Mouse (Mus musculus) lung, postnatal 0 days (tissue): ENCODE results near the gene Lrig3. TPM values are rescaled to one million over a fixed set of nuclear protein-coding genes. Genes with fewer than 3 reads are reported as not detected.
A peak's percentile ranks its signal among the peaks of the same experiment; 100 is the strongest.

Experiments
- ATAC-seq: fragments of 200-750 bp; cut with Nextera tagmentation; 2 replicates; pipeline ENCODE4 v1.8.0; 2017; ENCODE audit warnings: moderate library complexity
- DNase-seq: peaks from one replicate; pipeline ENCODE4 v3.0.0-alpha.2; 2016; ENCODE audit warnings: low spot score
- H3K27ac ChIP-seq: fragments of 300-500 bp; sonication (generic); 2 replicates; pipeline ENCODE4 v1.5.1; 2014; ENCODE audit warnings: antibody characterized with exemption, mild to moderate bottlenecking, low read length, mixed read lengths
- H3K27me3 ChIP-seq: fragments of 300-500 bp; sonication (generic); replicated peaks from 2 replicates; pipeline ENCODE4 v1.6.1; 2014; ENCODE audit warnings: low read length, mixed read lengths; ENCODE audit not compliant: insufficient read depth
- H3K36me3 ChIP-seq: fragments of 300-500 bp; sonication (generic); 2 replicates; pipeline ENCODE4 v1.6.1; 2014; ENCODE audit warnings: low read length, mixed read lengths; ENCODE audit not compliant: insufficient read depth
- H3K4me1 ChIP-seq: fragments of 300-500 bp; sonication (generic); 2 replicates; pipeline ENCODE4 v1.6.1; 2014; ENCODE audit warnings: antibody characterized with exemption, low read depth, low read length, mixed read lengths; ENCODE audit not compliant: insufficient read depth
- H3K4me2 ChIP-seq: fragments of 300-500 bp; sonication (generic); replicated peaks from 2 replicates; pipeline ENCODE4 v1.6.1; 2014; ENCODE audit warnings: low read depth, mild to moderate bottlenecking, low read length, moderate library complexity, mixed read lengths
- H3K4me3 ChIP-seq: fragments of 300-500 bp; sonication (generic); 2 replicates; pipeline ENCODE4 v1.5.1; 2014; ENCODE audit warnings: low read depth, low read length
- H3K9ac ChIP-seq: fragments of 300-500 bp; sonication (generic); replicated peaks from 2 replicates; pipeline ENCODE4 v1.6.1; 2014; ENCODE audit warnings: low read depth, mild to moderate bottlenecking
- H3K9me3 ChIP-seq: fragments of 300-500 bp; sonication (generic); 2 replicates; pipeline ENCODE4 v1.6.1; 2016; ENCODE audit warnings: low read length, mixed read lengths
- CTCF ChIP-seq: IDR thresholded peaks from 2 replicates; pipeline ENCODE4 v1.5.1; 2016; ENCODE audit warnings: antibody characterized with exemption, mild to moderate bottlenecking
- EP300 ChIP-seq: IDR thresholded peaks from 2 replicates; pipeline ENCODE4 v1.6.1; 2016; ENCODE audit warnings: antibody characterized with exemption, mild to moderate bottlenecking, control low read depth
- WGBS: fragments of 180-500 bp; shearing (Covaris S2); extraction: QIAGEN DNeasy Blood & Tissue Kit; methylation state at CpG from one replicate; pipeline ENCODE4 v1.1.7; 2014; 5-methylcytosine and 5-hydroxymethylcytosine counted together
- microRNA-seq: library from miRNA; unstranded; fragments of <30 nt; microRNA quantifications from one replicate; pipeline ENCODE4, GENCODE M21; 2016
- polyA plus RNA-seq: library from polyadenylated mRNA; unstranded; fragments of >200 nt; fragmentation: Nextera tagmentation; extraction: Ambion mirVana; gene quantifications from 2 replicates; pipeline ENCODE4 v1.2.1, GENCODE M21; 2015

Gene Lrig3
- polyA plus RNA-seq, 1 experiment from 2014 or later, result 4.7 TPM

GRCm38 (mm10) chr10:126029441-126030114 is 63.6 kb downstream of the Lrig3 start:
- DNase-seq (no peak), ATAC-seq (no peak)
- no peaks in the 10 kb centered on the region for H3K9me3 ChIP-seq

GRCm38 (mm10) chr10:126056881-126057280 is 90.9 kb downstream of the Lrig3 start:
- 55% methylated on average over 3 of the region's 3 CpGs for WGBS
- Histone ChIP-seq H3K27ac (no peak overlapping the region), H3K27me3 (no peaks in the 10 kb centered on the region), H3K9me3 (no peaks in the 10 kb centered on the region), H3K4me1 (no peaks in the 10 kb centered on the region), H3K4me3 (no peak overlapping the region), H3K4me2 (no peak overlapping the region), H3K9ac (no peak overlapping the region), H3K36me3 (no peaks in the 10 kb centered on the region)
- DNase-seq (no peak), ATAC-seq (no peak)
- no peak for TF ChIP-seq CTCF
- no peak for TF ChIP-seq EP300

More at GRCm38 (mm10) chr10:126029441-126030114, 63.6 kb downstream of the Lrig3 start:
- Histone ChIP-seq H3K9ac (no peak overlapping the region), H3K27ac (no peak overlapping the region), H3K27me3 (no peaks in the 10 kb centered on the region), H3K4me2 (no peak overlapping the region), H3K4me3 (no peak overlapping the region), H3K36me3 (no peaks in the 10 kb centered on the region), H3K4me1 (no peaks in the 10 kb centered on the region)
- WGBS, result 74% methylated on average over 7 of the region's 7 CpGs
- TF ChIP-seq CTCF (no peak), EP300 (no peak)

GRCm38 (mm10) chr10:126062812-126063211 is 96.8 kb downstream of the Lrig3 start:
- Histone ChIP-seq H3K4me3 (no peak overlapping the region), H3K27ac (no peak overlapping the region), H3K36me3 (no peaks in the 10 kb centered on the region), H3K4me1 (no peaks in the 10 kb centered on the region), H3K9ac (no peak overlapping the region), H3K4me2 (no peak overlapping the region), H3K9me3 (no peaks in the 10 kb centered on the region), H3K27me3 (no peaks in the 10 kb centered on the region)
- DNase-seq (no peak), ATAC-seq (no peak)
- whole genome bisulfite sequencing, result 85% methylated on average over 4 of the region's 4 CpGs
- 0 out of 2 replicates have a peak, but pooled peaks have one; percentile 10 for TF ChIP-seq CTCF
- no peak for TF ChIP-seq EP300

Small RNA genes lying within 50 kb of the gene (microRNA-seq; reads per million reads assigned to microRNA genes)
- gene Gm22183, result not detected
